In genomic region chr11:119500011-119500410, GRCm38 (mm10) we compare ENCODE assay signal across 16 mouse cellular contexts.
"Had no signal": no experiment of that assay in that cellular context is flagged by ENCODE, and none has a peak within 500 bp of the region (broad histone marks: within the 10 kb centered on the region; RNA-seq: fewer than 3 reads in every experiment).

No protein-coding gene starts in this region.

- DNase-seq: gastrocnemius, postnatal 14 days; gastrocnemius, postnatal 36 days; heart, adult 11 months; heart, adult 2 months; heart, postnatal 14 days; heart, postnatal 36 days; kidney, adult 11 months; kidney, adult 2 months; kidney, adult 9 months; kidney, postnatal 14 days; kidney, postnatal 36 days; layer of hippocampus, adult 9-11 months; layer of hippocampus, postnatal 36 days had no signal

- ATAC-seq: hindbrain, postnatal 0 days; intestine, embryonic 16.5 days; liver, embryonic 12.5 days had no signal
